Mouse (Mus musculus): Measurements from ENCODE around the gene 4932438H23Rik. TPM values are rescaled to one million over a fixed set of nuclear protein-coding genes. Genes with fewer than 3 reads are reported as not detected.

Gene 4932438H23Rik
- polyA plus RNA-seq, 1 experiment from 2014 or later: 0.47 TPM

DNA sequence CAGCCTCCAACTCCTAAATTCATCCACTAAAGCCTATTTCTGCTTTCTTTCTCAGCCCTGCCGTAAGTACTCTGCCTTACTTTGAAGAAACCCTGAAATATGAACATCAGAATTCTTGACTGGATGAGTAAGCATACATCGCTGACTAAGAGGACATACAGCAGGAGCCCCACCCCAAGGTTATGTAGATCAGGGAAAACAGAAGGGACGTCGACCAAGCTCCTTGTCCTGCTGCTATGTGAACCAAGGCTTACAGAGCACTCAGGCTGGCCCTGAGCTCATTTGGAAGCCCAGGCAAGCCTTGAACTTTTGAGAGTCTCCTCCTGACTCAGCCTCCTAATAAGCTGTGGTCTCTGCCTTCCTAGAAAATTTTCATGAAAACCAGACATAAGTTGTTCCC lies 79.2 kb downstream of the 4932438H23Rik start:
- Histone ChIP-seq H3K27ac (replicated peaks) (no peak overlapping the region), H3K9me3 (no peaks in the 10 kb centered on the region), H3K27me3 (no peaks in the 10 kb centered on the region), H3K36me3 (peaks cover 64% of the 10 kb centered on the region), H3K9ac (no peak overlapping the region), H3K4me3 (no peak overlapping the region), H3K4me2 (no peak overlapping the region), H3K4me1 (replicated peaks) (peaks cover 10% of the 10 kb centered on the region)
- no peak for ATAC-seq (ENCODE audit: low read depth)
- 87% methylated on average over 4 of the region's 4 CpGs for WGBS

DNA sequence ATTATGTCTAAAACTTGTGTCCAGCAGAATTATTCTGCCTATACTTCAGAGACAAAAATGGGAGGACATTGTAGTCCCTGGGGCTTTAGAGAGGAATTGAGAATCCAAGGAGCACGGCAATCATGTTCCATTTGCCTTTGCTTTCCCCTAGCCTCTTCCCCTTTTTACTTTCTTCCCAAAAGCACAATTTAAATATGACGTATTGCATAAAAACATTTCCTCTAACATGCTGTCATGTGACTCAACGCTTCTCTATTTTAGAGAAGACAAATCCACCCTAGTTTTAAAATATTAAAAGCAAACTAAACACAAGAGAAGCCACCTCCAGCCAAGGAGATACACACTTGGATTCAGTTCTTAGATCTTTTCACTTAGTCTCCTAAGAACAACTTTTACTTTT lies 83.1 kb downstream of the 4932438H23Rik start:
- Histone ChIP-seq H3K36me3 (peaks cover 26% of the 10 kb centered on the region), H3K9ac (peak overlapping the region; percentile 94), H3K4me3 (peak overlapping the region; percentile 90), H3K9me3 (no peaks in the 10 kb centered on the region), H3K27ac (replicated peaks) (peak overlapping the region; percentile 96), H3K27me3 (no peaks in the 10 kb centered on the region), H3K4me2 (peak overlapping the region; percentile 83), H3K4me1 (replicated peaks) (peaks cover 24% of the 10 kb centered on the region)
- WGBS: 39% methylated on average over 3 of the region's 3 CpGs
- no peak for ATAC-seq (ENCODE audit: low read depth)

DNA sequence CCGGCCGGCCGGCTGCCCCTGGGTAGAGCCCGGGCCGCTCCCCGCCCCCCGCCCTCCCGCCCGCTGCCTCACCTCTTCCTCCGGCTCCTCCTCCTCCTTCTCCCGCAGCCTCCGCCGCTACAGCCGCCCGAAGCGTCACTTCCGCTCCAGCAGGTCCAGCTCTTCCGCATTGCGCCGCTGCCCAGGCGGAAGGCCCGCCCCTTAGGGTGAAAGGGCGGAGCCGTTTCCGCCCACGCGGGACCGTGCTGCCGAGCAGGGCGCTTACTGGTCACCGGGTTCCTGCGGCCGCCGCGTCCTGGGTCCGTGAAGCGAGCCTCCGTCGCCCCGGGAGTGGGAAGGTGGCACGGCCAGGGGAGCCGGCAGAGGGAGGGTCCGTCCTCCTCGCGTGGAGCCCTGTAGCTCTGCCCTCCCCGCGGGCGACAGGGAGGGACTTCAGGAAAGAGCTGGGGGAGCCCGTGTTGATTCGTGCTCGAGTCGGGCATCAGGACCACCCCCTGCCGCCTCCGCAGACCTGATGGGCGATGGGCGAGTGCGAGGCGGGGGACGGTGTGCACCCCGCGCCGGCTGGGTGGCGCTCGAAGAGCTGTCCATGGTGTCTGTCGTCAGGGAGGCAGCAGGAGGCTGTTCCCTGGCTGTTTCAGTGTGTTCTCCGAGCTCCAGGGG lies 83.8 kb downstream of the 4932438H23Rik start, which contains the start of gene Synj1:
TSS of gene Synj1 (minus strand) at position 288 of the 663 bp plus-strand sequence.
- Histone ChIP-seq H3K9me3 (no peaks in the 10 kb centered on the region), H3K27ac (replicated peaks) (peak within 1 kb of the TSS; percentile 96), H3K9ac (peak within 1 kb of the TSS; percentile 94), H3K27me3 (no peaks in the 10 kb centered on the region), H3K36me3 (peaks cover 23% of the 10 kb centered on the region), H3K4me3 (peak within 1 kb of the TSS; percentile 90), H3K4me1 (replicated peaks) (peaks cover 24% of the 10 kb centered on the region), H3K4me2 (peak within 1 kb of the TSS; percentile 83)
- peak; percentile 96 for ATAC-seq (ENCODE audit: low read depth)
- under 1% methylated on average over 60 of the region's 66 CpGs for WGBS

DNA sequence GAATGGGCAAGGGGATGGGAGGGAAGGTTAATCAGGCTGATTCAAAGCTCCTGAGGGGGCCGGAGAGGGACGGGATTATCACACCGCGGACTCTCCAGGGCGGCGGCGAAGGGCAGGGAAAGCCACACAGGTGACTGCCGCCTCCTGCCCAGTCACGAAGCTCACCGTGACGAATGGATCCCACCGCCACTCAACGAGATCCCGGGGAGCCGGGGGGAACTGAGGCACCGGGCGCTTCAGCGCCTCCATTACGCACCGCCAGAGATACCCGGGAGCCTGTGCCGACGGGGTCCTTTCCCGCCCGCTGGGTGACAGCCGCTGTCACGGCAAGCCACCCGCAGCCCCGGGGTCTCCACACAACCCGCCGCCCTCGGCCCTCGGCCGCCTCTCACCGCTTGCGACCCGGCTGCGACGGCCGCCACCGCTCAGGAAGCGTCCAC lies 84.3 kb downstream of the 4932438H23Rik start:
- Histone ChIP-seq H3K9ac (peak overlapping the region; percentile 94), H3K4me1 (replicated peaks) (peaks cover 24% of the 10 kb centered on the region), H3K27ac (replicated peaks) (peak overlapping the region; percentile 96), H3K4me3 (peak overlapping the region; percentile 90), H3K4me2 (peak overlapping the region; percentile 83), H3K27me3 (no peaks in the 10 kb centered on the region), H3K36me3 (peaks cover 17% of the 10 kb centered on the region), H3K9me3 (no peaks in the 10 kb centered on the region)
- peak; percentile 80 for ATAC-seq (ENCODE audit: low read depth)
- under 1% methylated on average over 41 of the region's 42 CpGs for WGBS

DNA sequence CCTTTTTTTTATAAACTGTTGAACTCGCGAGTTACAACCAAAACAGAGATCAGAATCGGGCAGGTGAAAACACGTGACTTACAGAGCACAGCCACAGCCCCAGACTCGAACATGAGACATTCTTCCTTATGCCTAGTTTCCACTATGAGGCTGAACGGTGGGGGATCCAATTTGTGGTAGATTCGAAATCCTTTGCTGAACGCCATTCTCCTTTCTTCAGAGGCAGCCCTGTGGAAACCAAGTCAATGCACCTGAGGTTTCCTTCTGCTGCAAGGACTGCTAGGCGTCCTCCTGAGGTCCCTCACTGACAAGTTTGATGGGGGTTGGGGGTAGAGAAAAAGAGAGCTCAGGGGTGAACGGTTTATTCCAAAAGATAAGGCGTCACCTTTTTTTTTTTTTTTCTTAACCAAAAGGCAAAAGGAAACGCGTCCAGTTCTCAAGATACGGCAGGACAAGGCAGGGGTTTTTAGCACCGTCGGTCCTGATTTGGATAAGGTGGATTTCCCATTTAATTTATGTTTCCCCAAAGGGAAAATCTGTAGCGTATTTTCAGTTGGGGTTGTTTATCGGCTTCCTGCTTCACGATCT lies 84.9 kb downstream of the 4932438H23Rik start:
- H3K27ac ChIP-seq (replicated peaks): peak overlapping the region; percentile 96
- no peaks in the 10 kb centered on the region for H3K27me3 ChIP-seq
- ATAC-seq (ENCODE audit: low read depth): no peak
- peaks cover 24% of the 10 kb centered on the region for H3K4me1 ChIP-seq (replicated peaks)
- peaks cover 11% of the 10 kb centered on the region for H3K36me3 ChIP-seq
- H3K4me3 ChIP-seq: peak overlapping the region; percentile 90
- peak overlapping the region; percentile 94 for H3K9ac ChIP-seq
- 2% methylated on average over 19 of the region's 19 CpGs for WGBS
- H3K9me3 ChIP-seq: no peaks in the 10 kb centered on the region
- peak overlapping the region; percentile 83 for H3K4me2 ChIP-seq

DNA sequence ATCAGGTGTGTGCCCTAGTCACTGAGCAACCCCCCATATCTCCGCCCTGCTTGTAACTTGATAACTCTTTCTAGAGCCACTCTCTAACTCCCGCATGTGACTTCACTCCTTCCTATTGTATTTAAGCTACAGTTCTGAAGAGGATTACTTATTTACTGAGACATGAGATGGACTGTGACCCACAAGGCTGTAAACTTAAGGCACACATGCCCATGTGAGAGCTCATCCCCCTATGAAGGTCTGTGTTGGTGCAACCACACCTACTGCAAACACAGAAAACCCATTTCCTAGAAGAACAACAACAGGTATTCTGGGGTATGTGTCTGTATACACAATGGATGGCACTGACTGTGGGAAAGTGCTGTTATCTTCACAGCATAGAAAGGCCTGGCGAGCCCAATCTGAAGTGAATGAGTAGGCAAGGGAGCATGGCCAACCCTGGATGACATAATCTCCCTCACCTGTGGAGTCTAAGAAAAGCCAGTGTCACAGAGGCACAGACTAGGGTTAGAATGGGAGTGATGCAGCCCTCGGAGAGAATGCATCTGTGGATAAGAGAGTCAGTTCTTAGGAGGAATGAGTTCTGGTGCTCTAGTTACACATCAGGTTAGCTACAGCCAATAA lies 89.9 kb downstream of the 4932438H23Rik start:
- peaks cover 7% of the 10 kb centered on the region; the same call in 1 of the 2 replicates for H3K36me3 ChIP-seq
- H3K27ac ChIP-seq (replicated peaks): no peak overlapping the region
- H3K27me3 ChIP-seq: no peaks in the 10 kb centered on the region
- H3K4me3 ChIP-seq: no peak overlapping the region
- no peak for ATAC-seq (ENCODE audit: low read depth)
- peaks cover 17% of the 10 kb centered on the region for H3K4me1 ChIP-seq (replicated peaks)
- no peaks in the 10 kb centered on the region for H3K9me3 ChIP-seq
- H3K9ac ChIP-seq: no peak overlapping the region
- no peak overlapping the region for H3K4me2 ChIP-seq
- WGBS: 88% methylated on average over 4 of the region's 4 CpGs

Other genes starting within 250 kb of the 4932438H23Rik start
- gene Cfap298, start 160.0 kb downstream of the 4932438H23Rik start, polyA plus RNA-seq (2015; fragmentation: Nextera tagmentation; extraction: Ambion mirVana): 45.4 and 52.1 TPM in 2 replicates
- 35.2 and 38.2 TPM in 2 replicates for gene Synj1, start 83.8 kb downstream of the 4932438H23Rik start, polyA plus RNA-seq (2015; fragmentation: Nextera tagmentation; extraction: Ambion mirVana)
- 61.8 and 73.5 TPM in 2 replicates for gene Paxbp1, start 50.6 kb downstream of the 4932438H23Rik start, polyA plus RNA-seq (2015; fragmentation: Nextera tagmentation; extraction: Ambion mirVana)
- gene Olig2, start 130.3 kb upstream of the 4932438H23Rik start, polyA plus RNA-seq (2015; fragmentation: Nextera tagmentation; extraction: Ambion mirVana): 4.5 and 4.6 TPM in 2 replicates
- gene Olig1, start 174.7 kb upstream of the 4932438H23Rik start, polyA plus RNA-seq (2015; fragmentation: Nextera tagmentation; extraction: Ambion mirVana): 20.9 and 26.0 TPM in 2 replicates

All from neural tube, embryonic 13.5 days (tissue).